Mouse (Mus musculus) thymus, adult 2 months (tissue): ENCODE results near the gene Rpe. TPM values are rescaled to one million over a fixed set of nuclear protein-coding genes. Genes with fewer than 3 reads are reported as not detected.

Source experiments
- DNase-seq: peaks from one replicate; pipeline ENCODE4 v3.0.0; 2021
- H3K27ac ChIP-seq: fragments of 200-500 bp; 2 replicates; pipeline ENCODE4 v1.5.1; 2012; ENCODE audit warnings: low read length, control low read depth; ENCODE audit not compliant: control insufficient read depth, insufficient read depth
- H3K27me3 ChIP-seq: fragments of 200-500 bp; 2 replicates; pipeline ENCODE4 v1.6.1; 2012; ENCODE audit warnings: mild to moderate bottlenecking, low read length, moderate library complexity, mixed read lengths; ENCODE audit not compliant: control insufficient read depth, insufficient read depth
- H3K36me3 ChIP-seq: fragments of 200-500 bp; 2 replicates; pipeline ENCODE4 v1.6.1; 2012; ENCODE audit warnings: mild to moderate bottlenecking, low read length, moderate library complexity; ENCODE audit not compliant: control insufficient read depth, insufficient read depth
- H3K4me1 ChIP-seq: fragments of 200-500 bp; replicated peaks from 2 replicates; pipeline ENCODE4 v1.6.1; 2012; ENCODE audit warnings: low read length; ENCODE audit not compliant: control insufficient read depth, insufficient read depth
- H3K4me3 ChIP-seq: fragments of 200-500 bp; 2 replicates; pipeline ENCODE4 v1.5.1; 2012; ENCODE audit warnings: mild to moderate bottlenecking, low read length, control low read depth, moderate library complexity; ENCODE audit not compliant: control insufficient read depth, insufficient read depth
- CTCF ChIP-seq: fragments of 200-500 bp; IDR thresholded peaks from 2 replicates; pipeline ENCODE4 v1.5.1; 2012; ENCODE audit warnings: mild to moderate bottlenecking, control low read depth, low read length, moderate library complexity, borderline replicate concordance; ENCODE audit not compliant: control insufficient read depth, poor library complexity, insufficient read depth; ENCODE audit errors: extremely low read depth
- POLR2A ChIP-seq: fragments of 200-500 bp; IDR thresholded peaks from 2 replicates; pipeline ENCODE4 v1.6.1; 2012; ENCODE audit warnings: mild to moderate bottlenecking, low read length, control low read depth, moderate library complexity; ENCODE audit not compliant: control insufficient read depth, poor library complexity, insufficient read depth; ENCODE audit errors: extremely low read depth
- WGBS: fragments of 180-500 bp; shearing (Covaris S2); methylation state at CpG from one replicate; pipeline ENCODE4 v1.1.7; 2018; 5-methylcytosine and 5-hydroxymethylcytosine counted together
- polyA plus RNA-seq: library from polyadenylated mRNA; depleted of rRNA; stranded (reverse); fragments of >200 nt; gene quantifications from 2 replicates; pipeline ENCODE4 v1.2.3, GENCODE M21; 2012

Gene Rpe
- polyA plus RNA-seq, 1 experiment: 23.6 TPM

DNA sequence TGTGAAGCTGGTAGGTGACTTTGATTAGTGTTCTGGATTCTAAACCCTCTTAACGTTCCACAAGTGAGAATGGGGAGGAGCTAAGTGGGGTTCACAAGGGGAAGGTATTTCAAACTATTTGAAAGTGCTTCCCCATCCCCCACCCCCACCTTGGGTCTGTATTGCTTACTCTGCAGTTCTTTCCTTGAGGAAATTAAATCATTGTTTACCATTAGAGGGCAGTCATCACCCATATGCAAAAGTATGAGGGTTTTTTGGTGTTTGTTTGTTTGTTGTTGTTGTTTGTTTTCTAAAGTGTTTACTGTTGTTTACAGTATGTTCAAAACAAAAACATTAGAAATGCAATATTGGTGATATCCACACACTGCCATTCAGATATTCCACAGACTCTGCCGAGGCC lies 22.0 kb upstream of the Rpe start:
- H3K36me3 ChIP-seq: no peaks in the 10 kb centered on the region
- no peaks in the 10 kb centered on the region for H3K27me3 ChIP-seq
- H3K4me3 ChIP-seq: no peak overlapping the region
- H3K4me1 ChIP-seq: no peaks in the 10 kb centered on the region
- TF ChIP-seq CTCF (no peak), POLR2A (no peak)
- H3K27ac ChIP-seq: no peak overlapping the region
- WGBS: 48% methylated on average over 2 of the region's 2 CpGs
- no peak for DNase-seq

- no peak for DNase-seq
- Histone ChIP-seq H3K27ac (no peak overlapping the region), H3K4me3 (no peak overlapping the region), H3K4me1 (no peaks in the 10 kb centered on the region), H3K36me3 (no peaks in the 10 kb centered on the region), H3K27me3 (no peaks in the 10 kb centered on the region)
- 55% methylated on average over 5 of the region's 5 CpGs for WGBS
- TF ChIP-seq CTCF: no peak
- TF ChIP-seq POLR2A: no peak
These were observed 17.7 kb upstream of the Rpe start for GRCm38 (mm10) chr1:66682974-66683373.

DNA sequence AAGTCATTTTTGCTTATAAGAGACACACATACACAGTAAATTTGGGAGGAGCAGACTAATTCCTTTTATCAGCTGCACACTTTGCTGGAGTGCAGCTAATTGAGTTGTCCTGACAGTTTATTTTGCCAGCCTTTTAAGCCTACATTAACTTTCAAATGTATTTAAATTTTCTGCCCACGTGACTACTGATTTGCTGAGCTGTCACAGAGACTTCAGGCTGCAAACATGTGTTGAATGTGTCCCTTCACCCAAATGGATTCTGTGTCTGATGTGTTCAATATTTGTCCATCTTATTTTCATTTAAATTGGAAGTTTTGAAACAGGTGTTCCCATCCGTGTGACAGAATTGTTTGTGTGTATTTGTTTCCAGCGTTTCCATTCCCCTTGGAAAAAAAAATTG lies 8.9 kb upstream of the Rpe start:
- Histone ChIP-seq H3K36me3 (no peaks in the 10 kb centered on the region), H3K4me3 (no peak overlapping the region), H3K4me1 (no peaks in the 10 kb centered on the region; the same call in 1 of the 2 replicates), H3K27ac (no peak overlapping the region), H3K27me3 (no peaks in the 10 kb centered on the region)
- no peak for DNase-seq
- 92% methylated on average over 3 of the region's 3 CpGs for WGBS
- TF ChIP-seq POLR2A: no peak
- no peak for TF ChIP-seq CTCF

GRCm38 (mm10) chr1:66692308-66692707 lies 8.3 kb upstream of the Rpe start:
- TF ChIP-seq POLR2A (no peak), CTCF (no peak)
- 94% methylated on average over 1 of the region's 1 CpGs for WGBS

GRCm38 (mm10) chr1:66692780-66693392 lies 7.7 kb upstream of the Rpe start:
- Histone ChIP-seq H3K4me1 (no peaks in the 10 kb centered on the region; the same call in 1 of the 2 replicates), H3K27ac (no peak overlapping the region), H3K36me3 (no peaks in the 10 kb centered on the region), H3K27me3 (no peaks in the 10 kb centered on the region), H3K4me3 (no peak overlapping the region)
- WGBS: 93% methylated on average over 8 of the region's 8 CpGs
- TF ChIP-seq POLR2A (no peak), CTCF (no peak)
- no peak for DNase-seq

More at GRCm38 (mm10) chr1:66692308-66692707, 8.3 kb upstream of the Rpe start:
- Histone ChIP-seq H3K4me1 (no peaks in the 10 kb centered on the region; the same call in 1 of the 2 replicates), H3K27ac (no peak overlapping the region), H3K36me3 (no peaks in the 10 kb centered on the region), H3K27me3 (no peaks in the 10 kb centered on the region), H3K4me3 (no peak overlapping the region)
- DNase-seq: no peak

DNA sequence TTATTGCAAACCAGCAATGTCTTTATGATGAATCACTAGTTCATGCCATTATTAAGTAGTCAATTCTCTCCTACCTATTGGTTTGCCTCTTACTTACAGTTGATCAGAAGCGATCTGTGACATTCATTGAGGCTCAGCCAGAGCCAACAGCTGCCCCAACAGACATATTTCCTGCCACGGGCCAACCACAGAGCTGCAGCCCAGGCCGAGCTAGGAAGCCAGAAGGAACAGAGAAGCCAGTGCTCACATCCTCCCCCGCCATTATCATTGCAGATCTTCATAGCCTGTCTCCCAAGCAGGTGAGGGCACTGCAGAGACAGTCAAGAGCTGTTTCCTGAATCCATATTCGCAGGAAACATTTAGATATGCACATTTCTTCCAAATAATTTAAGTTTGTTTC lies 6.4 kb upstream of the Rpe start:
- H3K4me1 ChIP-seq: no peaks in the 10 kb centered on the region; the same call in 1 of the 2 replicates
- WGBS: 7% methylated on average over 5 of the region's 5 CpGs
- peak; percentile 7 for DNase-seq
- H3K27me3 ChIP-seq: no peaks in the 10 kb centered on the region
- no peaks in the 10 kb centered on the region for H3K36me3 ChIP-seq
- no peak for TF ChIP-seq CTCF
- no peak for TF ChIP-seq POLR2A
- H3K27ac ChIP-seq: no peak overlapping the region
- no peak overlapping the region for H3K4me3 ChIP-seq
